Mouse (Mus musculus) hematopoietic multipotent progenitor cell, adult 10-12 weeks (in vitro differentiated cells): ENCODE data around the gene Gapdh. TPM values are rescaled to one million over a fixed set of nuclear protein-coding genes. Genes with fewer than 3 reads are reported as not detected.

ENCODE experiments used
- polyA plus RNA-seq: library from polyadenylated mRNA; stranded (reverse); fragments of >175 nt; gene quantifications from 2 replicates; pipeline ENCODE4 v1.2.3, GENCODE M21; 2012; ENCODE audit warnings: low replicate concordance

Gapdh gene
- polyA plus RNA-seq: 267 and 2,413 TPM in 2 replicates

GRCm38 (mm10) chr6:125166051-125166751 lies at the start of gene Gapdh:
TSS of gene Gapdh (minus strand) at chr6:125166467.

DNA sequence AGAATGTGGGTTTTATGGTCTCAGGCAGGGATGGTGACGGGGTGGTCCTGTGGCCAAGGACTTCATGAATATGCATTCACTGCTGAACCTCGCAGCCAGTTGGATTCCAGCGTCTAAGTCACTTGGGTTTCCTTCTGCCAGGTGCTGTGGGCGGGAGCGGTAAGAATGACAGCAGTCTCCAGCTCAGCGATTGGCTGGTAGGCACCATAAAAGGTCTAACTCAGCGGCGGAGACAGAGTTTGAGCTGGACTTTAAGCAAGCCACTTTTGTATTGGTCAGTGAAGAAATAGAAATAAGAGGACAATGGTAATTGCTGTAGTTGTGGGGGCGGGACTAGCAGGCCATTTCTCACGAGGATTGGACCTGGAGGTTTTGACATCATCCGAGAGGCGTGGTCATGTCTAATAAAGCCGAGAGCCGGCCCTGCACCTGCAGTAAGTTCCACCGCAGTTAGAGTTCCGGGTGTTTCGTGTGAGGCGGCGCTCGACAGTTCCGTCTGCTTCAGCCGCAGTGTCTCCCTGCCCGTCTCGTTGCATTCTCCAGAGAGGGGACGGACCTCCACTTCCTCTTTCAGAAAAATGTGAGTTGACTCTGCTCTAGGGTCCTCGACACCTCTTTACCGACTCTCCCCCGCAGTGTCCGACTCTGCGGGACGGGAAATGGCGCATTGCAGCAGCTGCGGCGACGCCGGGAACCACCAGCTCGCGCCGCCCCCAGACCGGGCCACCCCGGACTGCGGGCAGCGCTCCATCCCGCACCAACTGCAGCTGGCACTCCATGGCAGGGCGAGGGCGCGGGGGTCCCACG lies 49.1 kb upstream of the Gapdh start, which contains the start of gene Vamp1:
TSS of gene Vamp1 (plus strand) at position 404 of the 807 bp plus-strand sequence.

GRCm38 (mm10) chr6:125191332-125192015 lies 25.2 kb upstream of the Gapdh start, which contains the start of the genes Ncapd2 and Mrpl51:
TSS of gene Ncapd2 (minus strand) at chr6:125191701.
TSS of gene Mrpl51 (plus strand) at chr6:125191801.

DNA sequence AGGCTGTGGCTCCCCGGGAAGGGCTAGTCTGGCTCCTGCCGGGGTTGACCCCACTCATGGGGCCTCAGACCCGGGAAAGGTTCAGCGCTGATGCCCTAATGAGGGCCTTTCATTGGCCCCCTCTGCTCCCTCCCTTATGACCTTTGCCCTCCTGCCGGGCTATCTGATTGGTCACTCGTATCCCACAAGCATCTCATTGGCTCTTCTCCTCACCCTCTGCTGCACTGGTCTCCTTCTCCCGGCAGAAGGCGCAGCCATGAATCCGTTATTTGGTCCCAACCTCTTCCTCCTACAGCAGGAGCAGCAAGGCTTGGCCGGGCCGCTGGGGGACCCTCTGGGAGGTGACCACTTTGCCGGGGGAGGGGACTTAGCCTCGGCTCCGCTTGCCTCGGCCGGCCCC lies 21.3 kb downstream of the Gapdh start, which contains the start of gene Iffo1:
TSS of gene Iffo1 (plus strand) at position 241 of the 400 bp plus-strand sequence.

GRCm38 (mm10) chr6:125131302-125132156 lies 34.7 kb downstream of the Gapdh start, which contains the start of gene Nop2:
TSS of gene Nop2 (plus strand) at chr6:125131909.

Other genes starting within 250 kb of the Gapdh start
- 543 and 1,849 TPM in 2 replicates for gene Ptms, start 246.4 kb downstream of the Gapdh start, polyA plus RNA-seq
- 148 and 194 TPM in 2 replicates for gene Mlf2, start 235.1 kb downstream of the Gapdh start, polyA plus RNA-seq
- 29.0 and 55.9 TPM in 2 replicates for gene Cops7a, start 200.9 kb downstream of the Gapdh start, polyA plus RNA-seq
- 51.0 and 101 TPM in 2 replicates for gene Pianp, start 169.8 kb downstream of the Gapdh start, polyA plus RNA-seq
- gene Zfp384, start 157.3 kb downstream of the Gapdh start, polyA plus RNA-seq: 50.8 and 78.9 TPM in 2 replicates
- gene Ing4, start 126.7 kb downstream of the Gapdh start, polyA plus RNA-seq: 19.0 and 38.5 TPM in 2 replicates
- 22.0 and 22.1 TPM in 2 replicates for gene Acrbp, start 116.8 kb downstream of the Gapdh start, polyA plus RNA-seq
- 8.6 and 15.2 TPM in 2 replicates for gene Lpar5, start 98.5 kb downstream of the Gapdh start, polyA plus RNA-seq
- gene Chd4, start 70.5 kb downstream of the Gapdh start, polyA plus RNA-seq: 130 and 203 TPM in 2 replicates
- 11.4 and 27.6 TPM in 2 replicates for gene Nop2, start 34.6 kb downstream of the Gapdh start, polyA plus RNA-seq
- 54.7 and 135 TPM in 2 replicates for gene Iffo1, start 21.2 kb downstream of the Gapdh start, polyA plus RNA-seq
- gene Ncapd2, start 25.2 kb upstream of the Gapdh start, polyA plus RNA-seq: 31.3 and 49.7 TPM in 2 replicates
- gene Mrpl51, start 25.3 kb upstream of the Gapdh start, polyA plus RNA-seq: 56.7 and 77.1 TPM in 2 replicates
- 14.4 and 28.4 TPM in 2 replicates for gene Vamp1, start 49.1 kb upstream of the Gapdh start, polyA plus RNA-seq
- gene Tapbpl, start 65.4 kb upstream of the Gapdh start, polyA plus RNA-seq: 35.1 and 36.7 TPM in 2 replicates
- 43.0 and 105 TPM in 2 replicates for gene Cd27, start 70.5 kb upstream of the Gapdh start, polyA plus RNA-seq
- gene Tuba3a, start 119.6 kb upstream of the Gapdh start, polyA plus RNA-seq: not detected in 2 replicates
- 33.0 and 72.9 TPM in 2 replicates for gene Ltbr, start 147.4 kb upstream of the Gapdh start, polyA plus RNA-seq
- 3.3 and 15.9 TPM in 2 replicates for gene Scnn1a, start 154.2 kb upstream of the Gapdh start, polyA plus RNA-seq
- 71.0 and 153 TPM in 2 replicates for gene Tnfrsf1a, start 182.9 kb upstream of the Gapdh start, polyA plus RNA-seq
- 0.04 and 0.16 TPM in 2 replicates for gene Plekhg6, start 214.3 kb upstream of the Gapdh start, polyA plus RNA-seq